Mouse (Mus musculus) ES-E14 (cell line): ENCODE results near the gene Umps. TPM values are rescaled to one million over a fixed set of nuclear protein-coding genes. Genes with fewer than 3 reads are reported as not detected.

Source experiments
- DNase-seq: peaks from one replicate; pipeline ENCODE4 v3.0.0-alpha.2; 2013; ENCODE audit warnings: low read depth, low spot score
- H3K27ac ChIP-seq: 2 replicates; pipeline ENCODE4 v1.5.1; 2012; ENCODE audit warnings: low read depth, mild to moderate bottlenecking, low read length, moderate library complexity, mixed read lengths; ENCODE audit not compliant: poor library complexity, insufficient read depth, severe bottlenecking
- H3K36me3 ChIP-seq: 2 replicates; pipeline ENCODE4 v1.6.1; 2012; ENCODE audit warnings: mild to moderate bottlenecking, low read length, moderate library complexity, mixed read lengths; ENCODE audit not compliant: control insufficient read depth, poor library complexity, insufficient read depth, severe bottlenecking
- H3K4me1 ChIP-seq, 2 experiments: fragments of 150-350 bp in 1 of 2; sonication (generic) in 1 of 2; 2 replicates each; pipeline ENCODE4 v1.6.1; 2012; ENCODE audit warnings: low read length in 2 of 2, mild to moderate bottlenecking in 1 of 2, mixed read lengths in 1 of 2; ENCODE audit not compliant: control insufficient read depth in 2 of 2, insufficient read depth in 2 of 2, poor library complexity in 1 of 2
- H3K4me3 ChIP-seq, 2 experiments: fragments of 150-350 bp in 1 of 2; sonication (generic) in 1 of 2; 2 replicates each; pipeline ENCODE4 v1.5.1; 2012; ENCODE audit warnings: low read length in 2 of 2, low read depth in 1 of 2, mild to moderate bottlenecking in 1 of 2, mixed read lengths in 1 of 2; ENCODE audit not compliant: insufficient read depth in 1 of 2, poor library complexity in 1 of 2, severe bottlenecking in 1 of 2
- H3K9ac ChIP-seq: 2 replicates; pipeline ENCODE4 v1.6.1; 2012; ENCODE audit warnings: low read depth, mild to moderate bottlenecking, low read length, mixed read lengths; ENCODE audit not compliant: poor library complexity, insufficient read depth, severe bottlenecking
- H3K9me3 ChIP-seq: fragments of 150-350 bp; sonication (generic); 2 replicates; pipeline ENCODE4 v1.6.1; 2012; ENCODE audit warnings: low read depth, mild to moderate bottlenecking, low read length; ENCODE audit not compliant: control insufficient read depth, insufficient read depth
- CHD2 ChIP-seq: IDR thresholded peaks from 2 replicates; pipeline ENCODE4 v1.6.1; 2014; ENCODE audit warnings: mild to moderate bottlenecking, low read depth, low read length, inconsistent platforms
- HCFC1 ChIP-seq: IDR thresholded peaks from 2 replicates; pipeline ENCODE4 v1.6.1; 2012; ENCODE audit warnings: low read length, inconsistent platforms, borderline replicate concordance; ENCODE audit not compliant: insufficient read depth
- MAFK ChIP-seq: IDR thresholded peaks from 2 replicates; pipeline ENCODE4 v1.6.1; 2014; ENCODE audit warnings: mild to moderate bottlenecking, low read depth, low read length, inconsistent platforms; ENCODE audit not compliant: insufficient read depth
- ZC3H11A ChIP-seq: IDR thresholded peaks from 2 replicates; pipeline ENCODE4 v1.6.1; 2012; ENCODE audit warnings: low read depth, mild to moderate bottlenecking, inconsistent platforms, low read length, borderline replicate concordance
- ZNF384 ChIP-seq: IDR thresholded peaks from 2 replicates; pipeline ENCODE4 v1.6.1; 2012; ENCODE audit warnings: low read depth, low read length, inconsistent platforms
- in situ Hi-C, 2 experiments: fragments of 600-800 bp; cut with MboI; formaldehyde crosslinking; loops; one replicate each; pipeline ENCODE4 v1.15.1; 2025; ENCODE audit warnings: low sequenced_read_pairs in 2 of 2, inconsistent platforms in 1 of 2; ENCODE audit not compliant: unreplicated experiment in 2 of 2
- total RNA-seq: library from RNA; depleted of rRNA; stranded (reverse); fragments of 300-350 nt; gene quantifications from 2 replicates; pipeline ENCODE4 v1.2.3, GENCODE M21; 2012; rRNA removed

The Umps gene
- total RNA-seq, 1 experiment, result 81.2 TPM

DNA sequence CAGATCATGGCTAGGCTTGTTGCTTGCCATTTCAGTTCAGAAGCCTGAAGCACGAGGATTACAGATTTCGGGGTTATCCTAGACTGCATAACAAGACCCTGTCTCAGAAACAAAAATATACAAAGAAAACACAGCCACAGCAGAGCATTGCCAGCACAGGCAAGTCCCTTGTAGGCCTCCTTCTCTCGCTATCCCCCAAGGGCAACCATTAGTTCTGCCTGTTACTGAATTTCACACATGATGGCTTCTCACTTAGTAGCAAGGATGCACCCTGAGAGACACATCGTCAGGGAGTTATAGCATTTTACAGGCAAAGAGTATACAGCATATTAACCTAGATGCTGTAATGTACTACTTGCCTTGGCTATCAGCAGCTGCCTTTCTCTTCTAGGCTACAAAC lies 58.6 kb downstream of the Umps start:
- Histone ChIP-seq H3K9ac (no peak overlapping the region), H3K4me1 (no peaks in the 10 kb centered on the region), H3K9me3 (no peaks in the 10 kb centered on the region), H3K4me3 (no peak overlapping the region), H3K27ac (no peak overlapping the region), H3K36me3 (peaks cover 3% of the 10 kb centered on the region; the same call in 1 of the 2 replicates)
- in situ Hi-C loops, result no loop called here
- DNase-seq, result no peak
- TF ChIP-seq ZNF384 (no peak), MAFK (no peak), CHD2 (no peak), HCFC1 (no peak), ZC3H11A (no peak)

Other genes with a start within 250 kb of the Umps start
- gene Muc13, start 173.0 kb downstream of the Umps start, total RNA-seq, result 0.05 and 0.22 TPM in 2 replicates
- 60.6 and 101 TPM in 2 replicates for gene Itgb5, start 137.4 kb downstream of the Umps start, total RNA-seq